Mouse (Mus musculus): ENCODE results near the gene Pelo.
A peak's percentile ranks its signal among the peaks of the same experiment; 100 is the strongest.

The Pelo gene

GRCm38 (mm10) chr13:115090069-115090976 lies at the start of gene Pelo:
Gene Pelo (minus strand): TSS chr13:115090186.
- DNase-seq: peak; percentile 96

GRCm38 (mm10) chr13:115138513-115138912 lies 48.5 kb upstream of the Pelo start:
- DNase-seq: no peak

- DNase-seq: no peak
These were observed 46.8 kb upstream of the Pelo start for GRCm38 (mm10) chr13:115136761-115137160.

- no peak for DNase-seq
These were observed 42.4 kb upstream of the Pelo start for GRCm38 (mm10) chr13:115132435-115132834.

GRCm38 (mm10) chr13:115131381-115131780 lies 41.4 kb upstream of the Pelo start:
- DNase-seq: no peak

GRCm38 (mm10) chr13:115130035-115130434 lies 40.0 kb upstream of the Pelo start:
- DNase-seq: no peak

GRCm38 (mm10) chr13:115127826-115128225 lies 37.8 kb upstream of the Pelo start:
- no peak for DNase-seq

GRCm38 (mm10) chr13:115126534-115126933 lies 36.5 kb upstream of the Pelo start:
- no peak for DNase-seq

GRCm38 (mm10) chr13:115125130-115125529 lies 35.1 kb upstream of the Pelo start:
- DNase-seq: no peak

- DNase-seq: no peak
These were observed 34.5 kb upstream of the Pelo start for GRCm38 (mm10) chr13:115124521-115124920.

GRCm38 (mm10) chr13:115118756-115119155 lies 28.8 kb upstream of the Pelo start:
- no peak for DNase-seq

GRCm38 (mm10) chr13:115118195-115118594 lies 28.2 kb upstream of the Pelo start:
- DNase-seq: no peak

GRCm38 (mm10) chr13:115116930-115117621 lies 27.1 kb upstream of the Pelo start:
- no peak for DNase-seq

GRCm38 (mm10) chr13:115109628-115110027 lies 19.6 kb upstream of the Pelo start:
- no peak for DNase-seq

GRCm38 (mm10) chr13:115107436-115107835 lies 17.4 kb upstream of the Pelo start:
- DNase-seq: no peak

GRCm38 (mm10) chr13:115106183-115106582 lies 16.2 kb upstream of the Pelo start:
- DNase-seq: no peak

- DNase-seq: no peak
These were observed 12.8 kb upstream of the Pelo start for GRCm38 (mm10) chr13:115102754-115103153.

GRCm38 (mm10) chr13:115101355-115102191 lies 11.6 kb upstream of the Pelo start, which contains the start of the genes Gm49395 and Itga1:
Gene Gm49395 (minus strand): TSS chr13:115101921.
Gene Itga1 (minus strand): TSS chr13:115101964.
- peak; percentile 86 for DNase-seq

- DNase-seq: no peak
These were observed 10.6 kb upstream of the Pelo start for GRCm38 (mm10) chr13:115100381-115101177.

GRCm38 (mm10) chr13:115099381-115099780 lies 9.4 kb upstream of the Pelo start:
- DNase-seq: no peak

- no peak for DNase-seq
These were observed 8.2 kb upstream of the Pelo start for GRCm38 (mm10) chr13:115098227-115098626.

- DNase-seq: no peak
These were observed 7.0 kb upstream of the Pelo start for GRCm38 (mm10) chr13:115096965-115097364.

All from lung, postnatal 14 days (tissue).